Mouse (Mus musculus): Measurements from ENCODE around the gene Pex13. TPM values are rescaled to one million over a fixed set of nuclear protein-coding genes. Genes with fewer than 3 reads are reported as not detected.

Gene Pex13
- polyA plus RNA-seq, 1 experiment from 2014 or later: 24.6 TPM

DNA sequence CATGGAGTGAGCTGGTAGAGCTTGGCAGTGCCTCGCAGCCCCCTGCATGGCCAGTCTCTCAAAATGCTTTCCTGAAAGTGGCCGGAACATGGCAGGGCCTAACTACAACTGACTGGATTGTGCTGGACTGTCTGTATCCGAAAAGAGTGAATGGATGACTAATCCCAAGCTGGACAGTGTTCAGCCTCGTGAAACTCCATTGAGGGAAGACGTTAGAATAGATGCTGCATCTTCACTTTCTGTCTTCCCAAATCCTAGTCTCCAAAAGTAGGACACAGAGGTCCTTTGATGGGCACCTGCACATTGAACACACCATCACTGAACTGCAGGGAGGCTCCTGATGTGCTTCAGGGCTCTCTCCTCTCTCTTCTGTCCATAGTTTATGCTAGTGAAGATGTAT lies 10.3 kb upstream of the Pex13 start:
- WGBS: 88% methylated on average over 5 of the region's 5 CpGs
- no peaks in the 10 kb centered on the region for H3K27me3 ChIP-seq (ENCODE audit: insufficient read depth, poor library complexity, severe bottlenecking)
- H3K4me1 ChIP-seq: no peaks in the 10 kb centered on the region
- H3K9me3 ChIP-seq: no peaks in the 10 kb centered on the region
- no peak overlapping the region for H3K4me3 ChIP-seq
- no peak for DNase-seq (ENCODE audit: low spot score)
- peaks cover 70% of the 10 kb centered on the region for H3K36me3 ChIP-seq
- no peak overlapping the region for H3K27ac ChIP-seq

DNA sequence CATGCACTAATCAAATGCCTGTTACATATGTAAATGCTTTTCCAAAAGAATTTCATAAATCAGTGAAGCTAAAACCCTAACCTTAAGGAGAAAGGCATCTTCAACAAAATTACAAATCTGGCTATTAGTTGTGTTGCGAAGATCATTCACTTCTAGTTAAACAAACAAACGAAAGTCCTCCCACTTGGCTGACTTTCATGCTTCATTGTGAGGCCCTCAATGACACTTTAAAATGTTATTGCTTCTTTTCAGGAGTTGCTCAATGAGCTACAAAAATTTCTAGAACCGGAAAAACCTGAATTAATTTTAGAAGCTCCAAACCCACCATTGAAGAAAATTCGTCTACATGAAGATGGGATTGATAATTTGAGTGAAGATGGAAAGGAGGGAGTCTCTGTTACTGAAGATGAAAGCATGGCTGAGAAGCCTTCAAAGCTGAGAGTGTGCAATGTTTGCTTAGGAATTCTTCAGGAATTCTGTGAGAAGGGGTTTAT lies 6.5 kb upstream of the Pex13 start:
- no peaks in the 10 kb centered on the region for H3K9me3 ChIP-seq
- peaks cover 49% of the 10 kb centered on the region for H3K36me3 ChIP-seq
- no peak overlapping the region for H3K27ac ChIP-seq
- no peaks in the 10 kb centered on the region for H3K27me3 ChIP-seq (ENCODE audit: insufficient read depth, poor library complexity, severe bottlenecking)
- WGBS: 88% methylated on average over 4 of the region's 4 CpGs
- H3K4me1 ChIP-seq: no peaks in the 10 kb centered on the region
- DNase-seq (ENCODE audit: low spot score): no peak
- no peak overlapping the region for H3K4me3 ChIP-seq

DNA sequence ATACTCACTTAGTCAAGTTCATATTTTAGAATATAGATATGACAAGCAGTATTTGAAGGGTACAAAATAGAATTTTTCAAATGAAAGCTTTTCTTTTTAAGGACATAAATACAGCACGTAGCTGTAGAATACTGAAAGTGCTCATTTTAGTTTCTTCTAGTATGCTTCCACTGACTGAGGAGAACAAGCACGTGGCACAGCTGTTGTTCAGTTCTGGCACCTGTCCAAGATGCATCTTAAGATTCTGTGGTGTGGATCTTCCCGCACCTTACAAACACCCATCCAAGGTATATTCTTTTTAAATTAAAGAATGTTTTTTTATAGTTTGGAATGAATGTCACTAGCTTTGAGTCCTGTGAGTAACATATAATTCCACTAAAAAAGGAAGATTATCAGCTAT lies 1.4 kb upstream of the Pex13 start:
- DNase-seq (ENCODE audit: low spot score): no peak
- Histone ChIP-seq H3K4me1 (peaks cover 4% of the 10 kb centered on the region; the same call in 1 of the 2 replicates), H3K36me3 (peaks cover 4% of the 10 kb centered on the region), H3K27me3 (ENCODE audit: insufficient read depth, poor library complexity, severe bottlenecking) (no peaks in the 10 kb centered on the region), H3K27ac (no peak overlapping the region), H3K4me3 (peak overlapping the region; percentile 94), H3K9me3 (no peaks in the 10 kb centered on the region)
- WGBS: 66% methylated on average over 3 of the region's 3 CpGs

DNA sequence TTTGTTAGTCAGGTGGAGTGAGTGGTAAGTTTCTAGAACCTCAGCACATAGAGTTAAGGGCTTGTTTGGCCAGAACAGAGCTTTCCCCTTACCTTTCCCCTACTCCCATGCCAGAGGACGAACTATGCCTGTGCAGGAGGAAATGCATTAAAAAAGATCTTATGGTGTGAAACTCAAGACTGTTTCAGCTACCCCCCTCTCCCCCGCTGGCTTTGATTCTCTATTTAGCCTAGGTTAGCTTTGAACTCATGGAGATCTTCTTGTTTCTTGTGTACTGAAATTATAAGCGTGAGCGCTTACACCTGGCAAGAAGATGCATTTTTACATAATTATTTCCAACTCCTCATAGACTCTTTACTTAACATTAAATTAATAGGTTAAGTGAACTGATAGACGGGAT lies 767 bp upstream of the Pex13 start:
- Histone ChIP-seq H3K27ac (peak overlapping the region; percentile 96), H3K4me3 (peak overlapping the region; percentile 94), H3K9me3 (no peaks in the 10 kb centered on the region), H3K4me1 (peaks cover 4% of the 10 kb centered on the region; the same call in 1 of the 2 replicates), H3K27me3 (ENCODE audit: insufficient read depth, poor library complexity, severe bottlenecking) (no peaks in the 10 kb centered on the region), H3K36me3 (peaks cover 4% of the 10 kb centered on the region)
- 8% methylated on average over 5 of the region's 5 CpGs for WGBS
- DNase-seq (ENCODE audit: low spot score): no peak

DNA sequence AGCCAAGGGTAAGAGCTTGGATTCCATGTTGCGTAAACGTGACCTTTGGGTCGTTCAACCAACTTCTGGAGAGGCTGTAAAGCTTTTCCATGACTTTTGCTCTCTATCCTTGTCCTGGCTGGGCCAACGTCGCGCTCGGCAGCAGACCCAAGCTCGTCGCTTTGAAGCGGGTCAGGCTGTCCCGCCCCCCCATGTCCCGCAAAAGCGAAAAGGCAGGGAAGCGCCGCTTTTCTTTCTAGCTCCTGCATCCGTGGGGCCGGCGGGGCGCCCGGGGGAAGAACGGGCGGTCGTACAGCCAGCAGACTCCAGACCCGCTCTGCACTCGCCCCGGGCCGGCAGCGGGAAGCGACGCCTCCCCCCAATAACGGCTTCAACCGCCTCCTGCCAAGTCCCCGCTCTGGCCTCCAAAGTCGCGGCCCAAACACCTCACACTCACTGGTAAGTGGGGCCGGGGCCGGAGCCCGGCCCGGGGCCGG lies 410 bp downstream of the Pex13 start, which contains the start of gene Pus10:
TSS of gene Pus10 (plus strand) at position 364 of the 476 bp plus-strand sequence.
- Histone ChIP-seq H3K4me1 (peaks cover 4% of the 10 kb centered on the region; the same call in 1 of the 2 replicates), H3K27me3 (ENCODE audit: insufficient read depth, poor library complexity, severe bottlenecking) (no peaks in the 10 kb centered on the region), H3K27ac (peak within 1 kb of the TSS; percentile 96), H3K9me3 (no peaks in the 10 kb centered on the region), H3K36me3 (peaks cover 4% of the 10 kb centered on the region), H3K4me3 (peak within 1 kb of the TSS; percentile 94)
- peak; percentile 83 for DNase-seq (ENCODE audit: low spot score)
- under 1% methylated on average over 39 of the region's 40 CpGs for WGBS

DNA sequence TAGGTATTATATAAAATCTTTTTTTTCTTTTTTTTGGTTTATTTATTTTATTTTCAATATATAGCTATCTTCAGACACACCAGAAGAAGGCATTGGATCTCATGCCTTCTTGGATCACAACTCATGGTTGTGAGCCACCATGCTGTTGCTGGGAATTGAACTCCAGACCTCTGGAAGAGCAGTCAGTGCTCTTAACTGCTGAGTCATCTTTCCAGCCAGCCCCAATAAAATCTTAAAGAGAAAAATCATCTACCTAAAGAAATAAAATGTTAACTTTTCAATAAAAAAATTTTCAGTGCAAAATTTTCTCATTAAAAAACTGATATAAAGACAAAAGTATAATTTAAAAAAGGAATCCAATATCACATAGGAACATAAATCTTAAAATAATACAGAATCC lies 1.5 kb downstream of the Pex13 start:
- Histone ChIP-seq H3K4me3 (peak overlapping the region; percentile 94; the same call in 1 of the 2 replicates), H3K36me3 (peaks cover 4% of the 10 kb centered on the region), H3K27me3 (ENCODE audit: insufficient read depth, poor library complexity, severe bottlenecking) (no peaks in the 10 kb centered on the region), H3K9me3 (no peaks in the 10 kb centered on the region), H3K27ac (no peak overlapping the region), H3K4me1 (peaks cover 4% of the 10 kb centered on the region; the same call in 1 of the 2 replicates)
- no peak for DNase-seq (ENCODE audit: low spot score)

DNA sequence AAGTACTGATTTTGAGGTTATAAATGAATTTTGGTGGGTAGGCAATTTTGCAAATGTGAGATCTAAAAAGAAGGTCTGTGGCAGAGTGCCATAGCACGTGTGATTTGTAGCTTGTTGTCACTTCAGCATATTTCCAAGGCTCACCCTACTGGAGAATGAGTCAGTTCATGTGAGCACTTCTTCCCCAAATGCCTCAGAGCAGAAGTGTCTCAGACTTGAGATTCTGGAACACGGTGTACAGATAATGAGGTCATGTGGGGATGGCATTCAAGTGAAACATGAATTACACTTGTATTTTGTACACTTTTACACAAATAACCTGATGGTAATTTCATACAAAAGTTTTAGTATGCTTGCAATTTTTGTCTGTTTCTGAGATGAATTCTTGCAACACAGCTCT lies 8.0 kb downstream of the Pex13 start:
- Histone ChIP-seq H3K27me3 (ENCODE audit: insufficient read depth, poor library complexity, severe bottlenecking) (no peaks in the 10 kb centered on the region), H3K27ac (no peak overlapping the region), H3K36me3 (0 out of 2 replicates have a peak, but pooled peaks cover 9% of the 10 kb centered on the region), H3K9me3 (no peaks in the 10 kb centered on the region), H3K4me1 (no peaks in the 10 kb centered on the region), H3K4me3 (no peak overlapping the region)
- WGBS: 83% methylated on average over 2 of the region's 2 CpGs
- no peak for DNase-seq (ENCODE audit: low spot score)

DNA sequence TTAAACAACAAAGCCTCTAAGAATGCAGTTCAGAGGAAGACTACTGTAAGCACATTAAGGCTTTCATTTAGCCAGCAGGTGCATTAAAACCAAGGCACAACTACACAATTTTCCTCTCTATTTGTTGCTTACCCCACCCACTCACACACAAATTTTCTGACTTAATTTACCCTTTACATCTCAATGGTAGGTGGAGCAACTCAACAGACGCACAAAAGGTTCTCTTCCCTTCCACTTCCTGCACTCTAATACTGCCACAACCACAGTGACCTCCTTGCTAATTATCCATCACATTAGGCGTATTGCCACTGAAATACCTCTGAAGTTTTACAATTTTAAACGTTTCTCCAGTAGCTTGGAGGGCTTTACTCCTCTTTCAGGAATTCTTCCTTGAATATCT lies 12.1 kb downstream of the Pex13 start:
- Histone ChIP-seq H3K36me3 (peaks cover 33% of the 10 kb centered on the region), H3K9me3 (no peaks in the 10 kb centered on the region), H3K27me3 (ENCODE audit: insufficient read depth, poor library complexity, severe bottlenecking) (no peaks in the 10 kb centered on the region), H3K27ac (no peak overlapping the region), H3K4me3 (no peak overlapping the region), H3K4me1 (no peaks in the 10 kb centered on the region)
- DNase-seq (ENCODE audit: low spot score): no peak
- WGBS: 77% methylated on average over 3 of the region's 3 CpGs

DNA sequence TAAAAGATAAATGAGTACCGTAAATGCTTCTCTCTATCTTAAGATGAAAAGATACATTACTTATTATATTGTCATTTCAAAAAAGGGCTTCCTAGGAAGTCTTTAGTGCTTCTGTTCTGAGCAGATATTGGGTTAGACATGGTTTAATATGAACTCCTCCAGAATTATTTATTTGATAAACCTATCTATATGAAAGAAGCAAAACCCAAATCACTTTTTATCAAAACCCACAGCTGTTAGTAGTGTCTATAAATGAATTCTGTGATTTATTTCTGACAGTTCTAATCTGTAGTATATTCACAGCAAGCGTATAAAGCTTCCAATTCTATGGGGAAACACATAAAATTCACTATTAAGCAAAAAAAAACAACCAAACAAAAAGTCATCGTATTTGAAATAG lies 17.9 kb downstream of the Pex13 start:
- DNase-seq (ENCODE audit: low spot score): no peak
- Histone ChIP-seq H3K4me3 (no peak overlapping the region), H3K27ac (no peak overlapping the region), H3K4me1 (no peaks in the 10 kb centered on the region), H3K36me3 (peaks cover 52% of the 10 kb centered on the region), H3K27me3 (ENCODE audit: insufficient read depth, poor library complexity, severe bottlenecking) (no peaks in the 10 kb centered on the region), H3K9me3 (no peaks in the 10 kb centered on the region)
- 95% methylated on average over 3 of the region's 3 CpGs for WGBS

DNA sequence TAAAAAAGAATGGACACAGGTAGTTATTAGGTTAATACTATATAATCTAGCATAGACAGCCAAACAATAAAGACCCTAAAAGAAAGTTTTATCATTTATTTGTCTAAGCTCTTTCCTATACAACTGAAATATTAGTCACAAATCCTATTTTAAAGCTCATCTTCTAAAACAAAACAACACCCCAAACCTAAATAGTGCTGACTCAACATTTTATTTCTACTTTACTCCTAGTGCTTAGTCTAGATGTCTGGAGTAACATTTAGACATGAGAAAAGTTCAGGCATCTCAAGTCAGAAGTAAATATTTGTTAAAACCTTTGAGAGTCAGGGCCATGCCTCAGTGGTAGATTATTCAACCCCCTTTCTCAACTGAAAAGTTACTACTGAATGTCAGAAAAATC lies 18.3 kb downstream of the Pex13 start:
- Histone ChIP-seq H3K9me3 (no peaks in the 10 kb centered on the region), H3K4me3 (no peak overlapping the region), H3K27me3 (ENCODE audit: insufficient read depth, poor library complexity, severe bottlenecking) (no peaks in the 10 kb centered on the region), H3K4me1 (no peaks in the 10 kb centered on the region), H3K36me3 (peaks cover 56% of the 10 kb centered on the region), H3K27ac (no peak overlapping the region)
- DNase-seq (ENCODE audit: low spot score): no peak

DNA sequence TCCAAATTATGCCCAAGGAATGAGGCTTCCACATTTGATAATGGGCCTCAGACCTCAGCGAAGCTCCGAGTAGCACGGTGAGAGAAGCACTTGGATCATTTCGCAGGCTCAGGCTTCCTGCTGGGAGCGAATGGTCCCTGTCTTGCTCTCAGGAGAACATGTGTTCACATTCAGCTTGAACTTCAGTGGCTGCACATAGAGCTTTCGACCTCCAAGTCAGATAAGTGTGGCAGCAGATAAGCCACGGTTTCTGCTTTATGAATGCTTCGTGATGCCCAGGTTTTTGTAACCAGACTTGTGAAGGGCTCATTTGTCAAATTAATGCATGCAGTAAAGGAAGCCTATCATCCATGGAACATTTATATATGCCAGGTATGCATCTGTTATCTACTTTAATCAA lies 31.2 kb downstream of the Pex13 start:
- no peak for DNase-seq (ENCODE audit: low spot score)
- peaks cover 7% of the 10 kb centered on the region; the same call in 1 of the 2 replicates for H3K4me1 ChIP-seq
- 43% methylated on average over 8 of the region's 8 CpGs for WGBS
- no peak overlapping the region for H3K27ac ChIP-seq
- H3K4me3 ChIP-seq: no peak overlapping the region
- no peaks in the 10 kb centered on the region for H3K27me3 ChIP-seq (ENCODE audit: insufficient read depth, poor library complexity, severe bottlenecking)
- H3K9me3 ChIP-seq: no peaks in the 10 kb centered on the region
- peaks cover 14% of the 10 kb centered on the region; the same call in 1 of the 2 replicates for H3K36me3 ChIP-seq

DNA sequence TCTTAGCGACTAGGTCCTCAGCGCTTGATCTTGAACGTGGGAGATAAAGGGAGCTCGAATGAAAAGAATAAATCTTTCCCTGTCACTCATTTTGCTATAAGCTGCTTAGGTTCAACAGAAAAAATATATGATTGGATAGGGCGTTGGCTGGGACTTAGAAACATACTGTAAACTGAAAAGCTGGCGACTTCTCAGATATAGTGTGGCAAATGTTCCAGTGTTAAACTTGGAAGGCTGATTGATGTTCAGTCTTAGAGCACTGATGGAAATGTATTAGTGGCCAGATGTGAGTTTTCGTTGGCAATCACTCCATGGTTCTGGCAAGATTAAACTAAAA lies 31.9 kb downstream of the Pex13 start:
- 14% methylated on average over 7 of the region's 7 CpGs for WGBS
- DNase-seq (ENCODE audit: low spot score): no peak
- peak overlapping the region; percentile 97; the same call in 1 of the 2 replicates for H3K27ac ChIP-seq

DNA sequence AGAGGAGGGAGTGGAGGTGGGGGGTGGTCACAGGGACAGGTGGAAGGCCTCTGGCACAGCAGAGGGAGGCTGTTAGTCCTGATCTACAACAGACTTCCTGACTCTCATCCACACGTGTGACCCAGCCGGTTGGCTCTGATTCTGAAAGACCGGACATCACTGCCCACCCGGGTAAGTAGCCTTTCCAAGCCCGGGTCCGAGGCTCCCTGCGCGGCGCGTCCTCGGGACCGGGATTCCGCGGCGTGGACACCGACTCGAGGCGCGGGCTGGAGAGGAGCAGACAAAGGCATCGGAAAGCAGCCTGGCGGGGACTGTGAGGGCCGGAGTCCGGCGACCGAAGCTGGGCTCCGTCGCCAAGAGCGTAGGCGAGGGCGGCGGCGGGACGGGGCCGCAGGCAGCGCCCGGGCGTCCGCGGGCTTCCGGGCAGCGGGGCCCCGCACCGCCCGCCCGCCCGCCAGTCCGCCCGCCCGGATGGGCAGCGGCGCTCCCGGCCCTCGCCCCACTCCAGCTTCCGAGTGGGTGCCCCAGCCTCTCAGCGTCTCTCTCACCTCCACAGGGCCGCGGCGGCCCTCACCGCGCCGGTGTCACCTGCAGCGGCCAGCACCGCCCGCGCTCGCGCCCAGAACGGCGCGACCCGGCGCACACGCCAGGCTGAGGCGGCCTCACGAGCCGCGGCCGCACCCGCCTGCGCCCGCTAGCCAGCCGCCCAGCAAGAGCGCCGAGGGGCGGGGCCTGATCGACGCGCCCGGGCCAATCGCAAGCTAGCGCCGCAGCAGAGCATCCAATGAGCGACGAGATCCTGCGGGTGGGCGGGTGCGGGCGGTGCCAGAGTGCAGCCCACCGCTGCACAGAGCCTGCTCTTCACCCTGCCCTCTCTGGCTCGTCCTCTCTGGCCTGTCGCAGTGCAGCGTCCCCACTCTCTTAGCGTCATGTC lies 32.5 kb downstream of the Pex13 start, which contains the start of gene 0610010F05Rik:
TSS of gene 0610010F05Rik (minus strand) at position 695 of the 934 bp plus-strand sequence.
- Histone ChIP-seq H3K27ac (peak within 1 kb of the TSS; percentile 97), H3K27me3 (ENCODE audit: insufficient read depth, poor library complexity, severe bottlenecking) (no peaks in the 10 kb centered on the region), H3K4me1 (peaks cover 7% of the 10 kb centered on the region; the same call in 1 of the 2 replicates), H3K36me3 (peaks cover 12% of the 10 kb centered on the region), H3K4me3 (peak within 1 kb of the TSS; percentile 97), H3K9me3 (no peaks in the 10 kb centered on the region)
- WGBS: under 1% methylated on average over 103 of the region's 103 CpGs
- DNase-seq (ENCODE audit: low spot score): peak; percentile 97

More for the DNA sequence above, 31.9 kb downstream of the Pex13 start:
- Histone ChIP-seq H3K9me3 (no peaks in the 10 kb centered on the region), H3K4me3 (peak overlapping the region; percentile 97), H3K36me3 (peaks cover 9% of the 10 kb centered on the region; the same call in 1 of the 2 replicates), H3K27me3 (ENCODE audit: insufficient read depth, poor library complexity, severe bottlenecking) (no peaks in the 10 kb centered on the region), H3K4me1 (peaks cover 7% of the 10 kb centered on the region; the same call in 1 of the 2 replicates)
